Mouse (Mus musculus): ENCODE data around the gene Gm20696.

DNA sequence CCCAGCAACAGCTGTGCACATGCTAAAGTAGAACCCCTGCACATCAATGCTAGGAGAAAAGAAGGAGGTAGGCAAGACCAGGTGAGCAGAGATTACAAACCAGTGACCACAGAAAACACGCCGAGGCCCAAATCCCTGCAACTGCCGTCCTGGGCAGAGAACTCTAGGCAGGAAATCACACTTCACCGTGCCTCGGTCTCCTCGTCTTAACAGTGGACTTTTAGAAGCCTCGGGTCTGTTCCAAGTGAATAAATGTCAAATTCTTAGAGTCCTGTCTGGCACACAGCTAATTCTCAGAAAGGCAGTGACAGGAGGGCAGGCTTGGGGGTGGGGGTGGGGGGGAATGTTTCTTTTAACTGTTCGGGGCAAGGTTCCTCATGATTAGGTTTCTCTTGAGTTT lies 364.7 kb downstream of the Gm20696 start:
- TF ChIP-seq POLR2A (IDR thresholded peaks at IDR 0.05; ENCODE audit: insufficient read depth, low read length), result no peak
- TF ChIP-seq EP300 (IDR thresholded peaks at IDR 0.05; ENCODE audit: insufficient read depth, low read depth, low read length), result no peak
- TF ChIP-seq CTCF (IDR thresholded peaks at IDR 0.05; ENCODE audit: low read depth, low read length), result no peak

Measured in ES-Bruce4 (cell line).